Mouse (Mus musculus) lung, adult 18-20 months (tissue): ENCODE data around the gene Mcoln1.

Source experiments
- DNase-seq, 2 experiments: peaks; one replicate each; pipeline ENCODE4 v3.0.0; 2022; ENCODE audit warnings: mixed read lengths in 2 of 2

Mcoln1 gene

DNA sequence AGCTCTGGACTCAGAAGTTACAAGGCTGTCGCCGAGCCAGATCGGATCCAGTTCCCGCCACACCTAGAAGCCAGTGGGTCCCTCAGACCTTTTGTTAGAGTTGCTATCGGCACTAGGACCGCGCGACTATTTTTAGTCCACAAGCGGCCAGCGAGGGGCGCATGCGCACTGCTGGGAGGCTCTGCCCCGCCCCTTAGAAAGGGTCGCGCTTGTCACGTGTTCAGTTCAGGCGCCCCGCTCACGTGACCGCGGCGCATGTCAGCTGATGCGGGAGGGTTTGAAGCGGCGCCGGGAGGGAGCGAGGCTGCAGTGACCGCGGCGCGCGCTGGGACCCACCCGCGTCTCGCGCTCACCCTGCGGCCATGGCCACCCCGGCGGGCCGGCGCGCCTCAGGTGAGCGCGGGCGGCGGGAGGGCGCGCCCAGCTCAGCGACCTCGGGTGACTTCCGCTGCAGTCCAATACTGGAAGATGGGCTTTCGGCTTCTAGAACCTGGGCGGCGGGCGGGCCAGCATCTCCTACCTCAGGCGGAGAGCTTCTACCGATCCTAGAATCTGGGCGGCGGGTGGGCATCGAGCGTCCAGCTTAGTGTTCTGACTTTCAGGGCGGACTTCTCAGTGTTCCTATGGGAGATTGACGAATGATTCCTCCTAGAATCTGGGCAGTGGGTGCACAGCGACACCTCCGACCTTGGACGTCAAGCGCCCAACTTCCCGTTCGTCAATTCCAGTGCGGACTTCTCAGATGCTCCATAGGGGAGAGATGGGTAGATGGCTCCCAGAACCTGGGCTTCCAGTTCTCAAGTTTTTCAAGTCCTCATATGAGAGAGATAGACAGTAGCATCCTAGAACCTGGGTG, at the start of gene Mcoln1:
TSS of gene Mcoln1 (plus strand) at position 223 of the 856 bp plus-strand sequence.
- DNase-seq: peak; percentile 98 to 99

DNA sequence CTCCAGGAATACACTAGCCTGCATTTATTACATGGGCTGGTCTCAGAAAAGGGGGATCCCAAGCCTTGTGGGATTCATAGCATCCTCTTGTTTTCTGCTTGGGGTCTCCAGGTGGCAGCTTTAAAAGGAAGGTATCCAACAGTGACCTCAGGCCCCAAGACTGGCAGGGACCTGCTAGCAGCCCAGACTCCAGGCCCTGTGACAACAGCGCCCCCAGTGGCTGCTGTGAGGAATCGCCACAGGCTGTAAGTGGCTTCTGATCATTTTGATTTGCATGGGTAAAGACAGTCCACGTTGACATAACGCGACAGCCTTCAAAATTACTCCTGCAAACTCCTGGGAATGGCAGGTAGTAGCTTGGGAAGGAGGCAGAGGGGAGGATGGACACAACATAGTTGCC, 49.6 kb upstream of the Mcoln1 start:
- DNase-seq: peak; percentile 35 to 46

DNA sequence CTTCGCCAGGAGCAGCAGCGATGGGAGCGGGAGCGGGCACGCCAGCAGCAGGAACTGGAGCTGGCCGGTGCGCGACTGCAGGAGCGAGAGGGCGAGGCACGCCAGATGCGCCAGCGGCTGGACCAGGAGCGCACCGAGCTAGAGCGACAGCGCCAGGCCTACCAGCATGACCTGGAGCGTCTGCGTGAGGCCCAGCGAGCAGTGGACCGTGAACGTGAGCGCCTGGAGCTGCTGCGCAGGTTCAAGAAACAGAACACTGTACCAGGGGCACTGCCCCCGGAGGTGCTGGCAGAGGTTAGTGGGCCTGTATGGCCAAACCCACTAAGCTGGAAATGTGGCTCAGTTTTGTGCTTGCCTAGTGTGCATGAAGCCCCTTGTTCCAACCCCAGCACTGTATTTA, 48.3 kb upstream of the Mcoln1 start:
- DNase-seq: no peak

DNA sequence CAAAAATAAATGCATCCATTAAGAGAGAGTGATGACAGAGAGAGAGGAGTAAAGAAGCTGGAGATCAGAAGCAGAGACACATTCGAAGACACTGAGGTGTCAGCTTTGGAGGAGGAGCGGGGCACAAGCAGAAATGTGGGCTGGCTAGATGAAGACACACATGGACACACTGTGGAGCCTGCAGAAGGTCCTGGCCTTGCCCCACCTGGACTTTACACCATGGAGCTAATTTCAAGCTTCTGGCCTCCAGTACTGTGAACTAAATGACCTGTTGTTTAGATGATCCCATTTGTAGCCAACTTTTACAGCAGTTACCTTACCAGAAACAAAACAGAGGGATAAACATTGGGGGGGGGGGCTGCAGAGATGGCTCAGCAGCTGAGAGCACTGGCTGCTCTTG, 37.0 kb upstream of the Mcoln1 start:
- no peak for DNase-seq

DNA sequence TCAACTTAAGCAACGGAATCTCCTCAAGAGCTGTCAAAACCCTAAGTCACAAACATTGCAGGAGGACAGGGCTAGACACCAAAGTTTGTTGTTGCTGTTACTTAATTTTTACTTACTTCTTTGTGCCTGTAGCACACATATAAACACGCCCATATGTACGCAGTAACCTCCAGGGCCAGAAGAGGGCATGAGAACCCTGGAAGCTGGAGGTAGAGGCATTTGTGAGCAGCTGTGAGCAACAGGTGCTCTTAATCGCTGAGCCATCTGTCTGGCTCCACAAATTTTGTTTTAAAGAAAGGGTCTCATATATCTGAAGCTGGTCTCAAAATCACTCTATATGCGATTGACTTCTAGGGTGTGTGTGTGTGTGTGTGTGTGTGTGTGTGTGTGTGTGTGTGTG, 35.9 kb upstream of the Mcoln1 start:
- DNase-seq: peak in 1 of 2 experiments; percentile 28

DNA sequence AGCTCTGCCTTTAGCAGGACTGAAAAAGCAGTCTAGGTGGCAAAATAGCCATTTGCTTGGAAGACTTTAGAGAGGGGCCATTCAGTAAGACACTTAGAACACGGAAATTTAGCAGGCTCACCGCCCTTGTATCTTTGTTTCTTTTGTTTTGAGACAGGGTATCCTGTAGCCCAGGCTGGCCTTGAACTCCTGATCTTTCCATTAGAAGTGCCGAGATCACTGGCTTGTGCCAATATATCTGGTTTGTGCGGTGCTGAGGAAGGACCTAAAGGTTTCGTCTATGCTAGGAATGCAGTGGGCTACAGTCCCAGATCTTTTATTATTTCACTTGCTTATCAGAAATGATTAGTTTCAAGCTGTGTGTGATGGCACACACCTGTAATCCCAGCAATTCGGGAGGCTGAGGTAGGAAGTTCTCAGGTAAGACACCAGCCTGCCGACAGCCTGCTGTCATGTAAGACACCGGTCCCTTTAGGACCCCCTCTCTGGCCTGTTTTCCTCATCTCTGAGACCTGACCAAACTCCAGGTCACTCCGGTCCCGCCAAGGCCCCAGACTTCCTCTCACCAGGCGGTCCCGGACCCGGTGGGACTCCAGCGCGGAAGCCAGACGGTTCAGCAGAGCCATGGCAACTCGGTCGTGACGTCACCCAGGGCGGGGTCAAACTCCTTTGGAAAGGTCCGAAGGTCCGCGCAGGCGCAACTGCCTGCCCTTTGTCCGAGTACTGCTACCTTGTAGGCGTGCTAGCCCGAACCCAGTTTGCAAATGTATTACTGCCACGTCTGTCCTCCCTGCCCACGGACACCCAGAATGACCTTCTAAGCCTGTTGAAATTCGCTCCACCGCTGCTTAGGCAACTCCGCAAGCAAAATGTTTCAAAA, 33.0 kb upstream of the Mcoln1 start, which contains the start of gene Pex11g:
TSS of gene Pex11g (minus strand) at position 675 of the 880 bp plus-strand sequence.
- peak; percentile 99 to 100 for DNase-seq

DNA sequence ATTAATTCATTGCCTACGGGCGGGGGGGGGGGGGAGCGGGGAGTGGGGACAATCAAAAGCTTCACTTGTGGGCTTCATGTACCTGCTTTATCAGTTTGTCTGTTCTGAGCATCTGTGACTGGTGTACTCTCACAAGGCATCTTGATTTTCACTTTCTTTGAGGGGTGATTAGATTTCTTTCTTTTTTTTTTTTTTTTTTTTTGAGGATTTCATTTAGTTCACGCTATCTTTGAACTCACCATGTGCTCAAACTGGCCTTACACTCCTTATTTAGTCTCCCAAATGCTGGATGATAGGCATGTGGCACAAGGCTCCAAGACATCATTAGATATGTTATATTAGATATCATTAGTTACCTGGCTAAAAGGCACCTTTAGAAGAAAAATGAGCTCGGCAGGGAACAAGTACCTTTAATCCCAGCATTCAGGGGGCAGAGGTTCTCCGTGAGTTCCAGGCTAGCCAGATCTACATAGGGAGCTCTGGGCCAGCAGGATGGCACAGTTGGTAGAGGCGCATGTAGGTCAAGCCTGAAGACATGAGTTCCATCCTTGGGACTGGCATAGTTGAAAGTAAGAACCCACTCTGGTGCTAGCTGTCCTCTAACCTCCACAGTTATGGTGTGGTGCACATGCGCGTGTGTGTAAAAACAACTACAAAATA, 32.2 kb upstream of the Mcoln1 start:
- DNase-seq: no peak

DNA sequence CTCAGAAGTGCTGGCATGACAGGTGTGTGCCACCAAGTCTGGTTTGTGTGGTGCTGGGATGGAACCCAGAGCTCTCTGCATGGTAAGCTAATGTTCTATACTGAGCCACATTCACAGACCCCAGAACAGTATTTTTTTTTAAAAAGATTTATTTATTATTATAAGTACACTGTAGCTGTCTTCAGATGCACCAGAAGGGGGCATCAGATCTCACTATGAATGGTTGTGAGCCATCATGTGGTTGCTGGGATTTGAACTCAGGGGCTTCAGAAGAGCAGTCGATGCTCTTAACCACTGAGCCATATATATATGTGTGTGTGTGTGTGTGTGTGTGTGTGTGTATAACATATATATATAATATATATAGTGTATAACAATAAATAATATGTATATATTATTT, 31.4 kb upstream of the Mcoln1 start:
- DNase-seq: no peak

DNA sequence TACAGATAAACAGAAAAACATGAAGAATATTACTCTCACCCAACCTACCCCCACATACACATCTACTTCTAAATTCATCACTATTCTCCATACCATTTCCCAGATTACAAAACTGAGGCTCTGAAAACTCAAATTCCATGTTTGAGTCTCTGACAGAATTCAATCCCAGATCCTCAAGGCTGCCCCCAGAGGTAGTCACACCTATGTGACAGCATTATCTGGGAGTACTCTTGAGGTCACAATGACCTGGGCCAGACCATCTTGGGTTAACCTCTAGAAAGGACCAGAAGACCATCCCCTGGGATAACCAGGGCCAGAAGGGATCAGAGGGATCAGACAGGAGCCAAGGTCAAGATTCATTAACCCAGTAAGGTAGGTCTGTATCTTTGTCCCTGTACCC, 29.7 kb upstream of the Mcoln1 start, which contains the start of gene Tex45:
TSS of gene Tex45 (plus strand) at position 301 of the 400 bp plus-strand sequence.
- no peak for DNase-seq

DNA sequence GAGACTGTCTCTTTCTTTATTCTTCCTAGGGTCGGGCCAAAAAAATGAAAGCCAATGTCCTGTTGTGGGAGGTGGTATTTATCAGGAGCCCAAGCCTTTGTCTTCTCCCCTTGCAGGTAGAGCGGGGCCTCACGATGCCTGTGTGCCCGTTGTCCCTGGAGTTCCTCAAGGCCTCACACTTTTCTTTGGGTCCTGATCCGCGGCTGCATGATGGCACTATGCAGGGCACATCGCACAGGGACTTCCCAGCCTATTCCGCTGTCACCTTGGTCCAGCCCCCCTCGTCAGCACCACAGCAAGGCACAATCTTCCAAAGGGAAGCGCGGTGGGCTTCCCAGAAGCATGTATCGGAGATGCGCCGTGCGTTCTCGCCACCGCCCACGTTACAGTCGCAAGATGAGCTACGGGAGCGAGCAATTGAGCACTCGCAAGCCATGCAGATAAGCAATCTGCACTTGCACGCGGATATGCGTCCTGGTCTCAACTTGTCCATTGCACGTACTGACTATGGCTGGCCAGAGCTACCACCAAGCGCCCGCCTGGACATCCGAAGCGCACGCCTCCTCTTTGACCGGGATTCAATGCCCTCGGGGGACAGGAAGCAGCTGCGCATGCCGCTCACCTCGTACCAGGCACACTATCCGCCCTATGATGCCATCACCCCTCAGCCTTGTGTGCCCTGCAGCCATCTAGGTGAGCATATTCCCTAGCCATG, 24.4 kb upstream of the Mcoln1 start:
- DNase-seq: no peak

DNA sequence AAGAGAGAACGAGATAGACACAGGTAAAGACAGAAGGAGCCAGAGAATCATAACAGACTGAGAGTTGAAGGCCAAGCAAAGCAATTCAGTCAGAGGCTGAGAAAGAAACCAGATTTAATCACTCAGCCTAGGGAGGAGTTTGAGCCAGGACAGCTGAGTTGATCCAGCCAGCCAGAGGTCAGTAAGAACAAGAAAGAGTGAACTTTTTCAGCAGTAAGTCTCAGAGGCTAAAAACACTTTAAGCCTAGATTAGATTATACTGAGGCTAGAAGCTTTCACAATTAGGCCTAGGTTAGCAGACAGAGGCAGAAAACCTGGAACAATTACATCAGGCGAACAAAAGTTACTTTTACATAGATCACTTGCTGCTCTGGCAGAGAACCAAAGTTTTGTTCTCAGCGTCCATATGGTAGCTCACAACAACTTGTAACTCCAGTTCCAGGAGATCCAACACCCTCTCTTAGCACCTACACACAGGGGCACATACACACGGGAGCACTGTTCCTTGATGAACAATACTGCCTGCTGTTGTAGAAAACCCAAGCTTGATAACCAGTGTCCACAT, 20.0 kb upstream of the Mcoln1 start:
- DNase-seq: no peak

DNA sequence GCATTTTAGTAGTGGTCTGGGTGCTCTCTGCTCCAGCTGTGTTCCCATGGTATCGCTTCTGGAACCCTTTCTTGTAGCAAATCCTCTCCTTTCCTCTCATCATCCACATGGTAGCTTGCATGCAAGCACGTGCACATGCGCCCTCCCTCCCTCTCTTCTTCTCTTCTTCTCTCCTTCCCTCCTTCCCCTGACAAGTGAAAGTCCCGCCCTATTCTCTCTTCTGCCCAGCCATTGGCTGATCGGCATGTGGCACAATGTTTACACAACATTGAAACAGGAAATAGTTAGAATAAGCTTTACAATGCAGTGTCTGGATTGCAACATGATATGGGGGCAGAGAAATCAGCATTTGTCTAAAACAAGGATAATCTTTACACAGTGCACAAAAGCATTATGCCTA, 18.7 kb upstream of the Mcoln1 start:
- peak in 1 of 2 experiments; percentile 31 for DNase-seq

DNA sequence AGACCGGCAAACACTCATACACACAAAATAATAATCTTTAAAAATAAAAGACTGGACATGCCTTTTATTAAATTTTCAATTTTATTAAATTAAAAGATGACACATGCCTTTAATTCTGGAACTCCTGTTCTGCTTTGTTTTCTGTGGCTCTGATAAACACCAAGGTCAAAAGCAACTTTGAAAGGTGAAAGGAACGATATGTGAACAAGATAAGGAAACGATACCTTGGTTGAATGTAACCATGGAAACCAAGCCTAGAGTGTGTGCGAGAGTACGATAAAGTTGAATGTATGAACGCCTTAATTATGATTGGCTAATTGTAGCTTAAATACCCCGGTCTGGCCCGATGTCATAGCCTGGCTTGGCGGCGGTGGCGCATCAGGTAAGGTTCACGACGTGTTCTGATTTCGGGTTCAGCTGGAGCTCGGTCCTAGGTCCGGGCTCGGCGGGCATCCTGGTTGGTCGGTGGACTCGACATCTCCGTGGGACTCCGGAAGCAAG, 18.0 kb upstream of the Mcoln1 start:
- DNase-seq: no peak

DNA sequence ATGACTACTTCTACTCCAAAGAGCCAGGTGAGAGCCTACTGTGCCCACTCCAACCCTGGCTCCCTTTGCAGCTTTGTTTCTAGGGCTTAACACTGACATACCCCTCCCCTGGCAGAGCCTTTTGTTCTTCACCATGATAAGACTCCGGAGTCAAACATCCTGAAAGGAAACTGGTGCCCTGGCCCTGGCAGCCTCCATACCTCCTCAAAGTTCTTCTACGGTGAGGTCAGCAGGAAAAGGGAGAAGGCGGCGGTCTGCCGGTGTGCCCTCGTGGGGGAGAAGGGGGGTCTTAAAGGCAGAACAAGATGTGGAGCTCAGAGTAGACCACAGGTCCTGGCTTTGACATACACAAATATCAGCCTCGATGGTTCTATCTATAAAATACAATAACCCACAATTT, 16.7 kb upstream of the Mcoln1 start:
- DNase-seq: peak; percentile 31 to 46

DNA sequence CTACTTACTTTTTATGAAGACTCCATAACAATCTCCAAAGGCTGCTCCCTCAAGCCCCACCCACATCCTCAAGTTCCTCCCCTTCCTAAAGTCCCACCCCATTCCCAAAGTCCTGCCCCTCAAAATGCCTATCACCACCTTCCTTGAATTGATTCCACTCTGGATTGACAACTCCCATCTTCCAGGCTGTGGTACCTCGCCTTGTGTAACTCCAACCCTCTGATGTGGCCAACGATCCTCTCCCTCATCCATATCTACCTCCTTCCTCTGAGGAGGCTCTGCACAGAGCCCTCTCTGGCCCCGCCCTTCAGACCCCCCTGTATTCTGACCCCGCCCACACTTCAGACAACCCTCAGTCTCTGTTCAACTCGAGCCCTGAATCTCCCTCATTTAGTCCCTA, 15.1 kb upstream of the Mcoln1 start:
- no peak for DNase-seq

DNA sequence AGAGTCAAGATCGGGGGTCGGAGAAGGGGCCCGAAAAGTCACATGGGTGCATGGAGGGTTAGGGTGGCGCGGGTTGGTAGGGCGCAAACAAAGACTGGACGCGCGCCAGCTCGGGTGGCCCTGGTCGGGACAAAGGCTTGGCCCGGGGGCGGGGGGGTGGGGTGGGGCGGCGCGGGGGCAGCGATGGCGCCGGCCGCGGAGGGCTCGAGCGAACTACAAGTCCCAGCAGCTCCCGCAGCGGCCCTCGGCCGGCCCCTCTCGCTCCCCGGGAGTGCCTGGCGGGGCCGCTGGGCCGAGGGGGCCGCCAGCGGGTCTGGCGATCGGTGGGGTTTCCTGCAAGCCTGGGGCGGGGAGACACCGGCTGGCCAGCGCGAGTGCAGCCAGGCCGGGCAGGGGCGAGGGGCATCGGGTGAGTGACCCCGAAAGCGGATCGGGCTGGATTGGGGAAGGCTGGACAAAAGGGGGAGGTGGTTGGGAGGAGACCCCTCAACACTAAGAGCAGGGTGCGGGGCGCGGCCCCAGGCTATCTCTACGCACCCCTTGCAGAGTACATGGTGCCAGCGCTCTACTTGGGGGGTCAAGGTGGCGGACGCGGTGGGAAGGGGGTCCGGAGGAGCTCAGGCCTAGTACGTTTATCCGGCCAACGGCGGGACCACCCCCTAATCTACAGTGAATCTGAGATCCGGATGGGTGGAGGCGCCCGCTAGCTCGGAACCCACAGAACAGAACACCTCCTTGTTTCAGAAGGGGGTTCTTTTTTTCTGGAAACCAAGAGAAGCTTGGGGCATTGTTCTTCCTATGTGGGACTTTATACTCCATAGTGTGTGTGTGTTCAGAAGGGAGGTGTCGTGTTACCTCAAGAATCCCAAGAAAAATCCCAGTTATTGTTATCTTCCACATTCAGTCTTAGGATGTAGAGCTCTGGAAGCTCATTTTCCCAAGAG, 7.1 kb upstream of the Mcoln1 start, which contains the start of gene Zfp358:
TSS of gene Zfp358 (plus strand) at position 238 of the 944 bp plus-strand sequence.
- DNase-seq: peak; percentile 67 to 78

DNA sequence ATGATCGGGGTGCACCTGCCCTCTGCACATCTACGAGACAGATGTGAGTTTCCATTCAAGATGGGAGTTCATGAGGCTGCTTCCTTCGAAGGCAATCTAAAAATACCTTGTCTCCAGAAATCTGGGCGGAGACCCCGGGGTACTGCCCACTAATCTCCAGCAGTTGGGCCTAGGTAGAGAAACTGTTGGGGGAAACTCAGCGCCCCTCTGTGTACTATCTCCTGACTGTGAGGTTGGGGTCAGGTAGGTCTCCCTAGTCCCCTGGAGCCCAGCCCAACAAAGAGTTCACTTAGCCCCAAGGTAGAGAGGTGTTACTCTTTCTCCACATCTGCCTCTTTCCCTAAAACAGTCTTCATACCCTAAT, 6.4 kb upstream of the Mcoln1 start:
- no peak for DNase-seq

DNA sequence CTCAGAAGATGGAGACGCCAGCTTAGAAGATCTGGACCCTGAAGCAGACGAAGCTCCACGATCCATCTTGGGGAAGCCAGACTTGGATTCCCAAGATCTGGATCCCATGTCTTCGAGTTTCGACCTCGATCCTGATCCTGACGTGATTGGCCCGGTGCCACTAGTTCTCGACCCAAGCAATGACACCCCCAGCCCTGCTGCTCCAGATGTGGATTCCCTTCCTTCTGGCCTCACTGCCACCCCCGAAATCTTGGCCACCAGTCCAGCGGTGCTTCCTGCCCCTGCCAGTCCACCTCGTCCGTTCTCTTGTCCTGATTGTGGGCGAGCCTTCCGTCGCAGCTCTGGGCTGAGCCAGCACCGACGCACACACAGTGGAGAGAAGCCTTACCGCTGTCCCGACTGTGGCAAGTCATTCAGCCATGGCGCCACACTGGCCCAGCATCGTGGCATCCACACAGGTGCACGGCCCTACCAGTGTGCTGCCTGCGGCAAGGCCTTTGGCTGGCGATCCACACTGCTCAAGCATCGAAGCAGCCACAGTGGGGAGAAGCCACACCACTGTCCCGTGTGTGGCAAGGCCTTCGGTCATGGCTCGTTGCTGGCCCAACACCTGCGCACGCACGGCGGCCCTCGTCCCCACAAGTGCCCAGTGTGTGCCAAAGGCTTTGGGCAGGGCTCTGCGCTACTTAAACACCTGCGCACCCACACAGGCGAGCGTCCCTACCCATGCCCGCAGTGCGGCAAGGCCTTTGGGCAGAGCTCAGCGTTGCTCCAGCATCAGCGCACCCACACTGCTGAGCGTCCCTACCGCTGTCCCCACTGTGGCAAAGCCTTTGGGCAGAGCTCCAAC, 4.5 kb upstream of the Mcoln1 start:
- no peak for DNase-seq

DNA sequence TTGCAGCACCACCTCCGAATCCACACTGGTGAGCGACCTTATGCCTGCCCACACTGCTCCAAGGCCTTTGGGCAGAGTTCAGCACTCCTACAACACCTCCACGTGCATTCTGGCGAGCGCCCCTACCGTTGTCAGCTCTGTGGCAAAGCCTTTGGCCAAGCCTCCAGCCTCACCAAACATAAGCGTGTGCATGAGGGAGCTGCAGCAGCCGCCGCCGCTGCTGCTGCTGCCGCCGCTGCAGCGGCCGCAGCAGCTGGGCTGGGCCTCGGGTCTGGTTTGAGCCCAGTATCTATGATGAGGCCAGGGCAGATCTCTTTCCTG, 3.9 kb upstream of the Mcoln1 start:
- DNase-seq: no peak

DNA sequence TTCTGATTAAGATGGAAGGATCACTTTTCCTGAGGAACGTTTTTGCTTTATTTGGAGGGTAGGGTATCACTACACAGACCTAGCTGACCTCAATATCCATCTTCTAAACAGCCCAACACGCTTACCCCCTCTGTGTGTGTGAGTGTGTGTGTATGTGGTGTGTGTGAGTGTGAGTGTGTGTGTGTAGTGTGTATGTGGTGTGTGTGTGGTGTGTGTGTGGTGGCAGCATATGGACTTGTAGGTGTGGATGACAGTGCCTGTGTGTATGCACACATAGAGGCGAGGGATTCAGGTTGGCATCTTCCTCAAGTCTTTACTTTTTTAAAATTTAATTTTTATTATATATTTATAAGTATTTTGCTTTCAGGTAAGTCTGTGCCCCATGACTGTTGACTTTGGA, 1.7 kb upstream of the Mcoln1 start:
- no peak for DNase-seq
